Mouse (Mus musculus) ES-E14 (cell line): ENCODE results near the gene Kctd17. TPM values are rescaled to one million over a fixed set of nuclear protein-coding genes. Genes with fewer than 3 reads are reported as not detected.

Source experiments
- DNase-seq: peaks from one replicate; pipeline ENCODE4 v3.0.0-alpha.2; 2013; ENCODE audit warnings: low read depth, low spot score
- H3K27ac ChIP-seq: 2 replicates; pipeline ENCODE4 v1.5.1; 2012; ENCODE audit warnings: low read depth, mild to moderate bottlenecking, low read length, moderate library complexity, mixed read lengths; ENCODE audit not compliant: poor library complexity, insufficient read depth, severe bottlenecking
- H3K36me3 ChIP-seq: 2 replicates; pipeline ENCODE4 v1.6.1; 2012; ENCODE audit warnings: mild to moderate bottlenecking, low read length, moderate library complexity, mixed read lengths; ENCODE audit not compliant: control insufficient read depth, poor library complexity, insufficient read depth, severe bottlenecking
- H3K4me1 ChIP-seq, 2 experiments: fragments of 150-350 bp in 1 of 2; sonication (generic) in 1 of 2; 2 replicates each; pipeline ENCODE4 v1.6.1; 2012; ENCODE audit warnings: low read length in 2 of 2, mild to moderate bottlenecking in 1 of 2, mixed read lengths in 1 of 2; ENCODE audit not compliant: control insufficient read depth in 2 of 2, insufficient read depth in 2 of 2, poor library complexity in 1 of 2
- H3K4me3 ChIP-seq, 2 experiments: fragments of 150-350 bp in 1 of 2; sonication (generic) in 1 of 2; 2 replicates each; pipeline ENCODE4 v1.5.1; 2012; ENCODE audit warnings: low read length in 2 of 2, low read depth in 1 of 2, mild to moderate bottlenecking in 1 of 2, mixed read lengths in 1 of 2; ENCODE audit not compliant: insufficient read depth in 1 of 2, poor library complexity in 1 of 2, severe bottlenecking in 1 of 2
- H3K9ac ChIP-seq: 2 replicates; pipeline ENCODE4 v1.6.1; 2012; ENCODE audit warnings: low read depth, mild to moderate bottlenecking, low read length, mixed read lengths; ENCODE audit not compliant: poor library complexity, insufficient read depth, severe bottlenecking
- H3K9me3 ChIP-seq: fragments of 150-350 bp; sonication (generic); 2 replicates; pipeline ENCODE4 v1.6.1; 2012; ENCODE audit warnings: low read depth, mild to moderate bottlenecking, low read length; ENCODE audit not compliant: control insufficient read depth, insufficient read depth
- CHD2 ChIP-seq: IDR thresholded peaks from 2 replicates; pipeline ENCODE4 v1.6.1; 2014; ENCODE audit warnings: mild to moderate bottlenecking, low read depth, low read length, inconsistent platforms
- HCFC1 ChIP-seq: IDR thresholded peaks from 2 replicates; pipeline ENCODE4 v1.6.1; 2012; ENCODE audit warnings: low read length, inconsistent platforms, borderline replicate concordance; ENCODE audit not compliant: insufficient read depth
- MAFK ChIP-seq: IDR thresholded peaks from 2 replicates; pipeline ENCODE4 v1.6.1; 2014; ENCODE audit warnings: mild to moderate bottlenecking, low read depth, low read length, inconsistent platforms; ENCODE audit not compliant: insufficient read depth
- ZC3H11A ChIP-seq: IDR thresholded peaks from 2 replicates; pipeline ENCODE4 v1.6.1; 2012; ENCODE audit warnings: low read depth, mild to moderate bottlenecking, inconsistent platforms, low read length, borderline replicate concordance
- ZNF384 ChIP-seq: IDR thresholded peaks from 2 replicates; pipeline ENCODE4 v1.6.1; 2012; ENCODE audit warnings: low read depth, low read length, inconsistent platforms
- in situ Hi-C, 2 experiments: fragments of 600-800 bp; cut with MboI; formaldehyde crosslinking; loops; one replicate each; pipeline ENCODE4 v1.15.1; 2025; ENCODE audit warnings: low sequenced_read_pairs in 2 of 2, inconsistent platforms in 1 of 2; ENCODE audit not compliant: unreplicated experiment in 2 of 2
- total RNA-seq: library from RNA; depleted of rRNA; stranded (reverse); fragments of 300-350 nt; gene quantifications from 2 replicates; pipeline ENCODE4 v1.2.3, GENCODE M21; 2012

The Kctd17 gene
- total RNA-seq, 1 experiment, result 24.7 TPM

DNA sequence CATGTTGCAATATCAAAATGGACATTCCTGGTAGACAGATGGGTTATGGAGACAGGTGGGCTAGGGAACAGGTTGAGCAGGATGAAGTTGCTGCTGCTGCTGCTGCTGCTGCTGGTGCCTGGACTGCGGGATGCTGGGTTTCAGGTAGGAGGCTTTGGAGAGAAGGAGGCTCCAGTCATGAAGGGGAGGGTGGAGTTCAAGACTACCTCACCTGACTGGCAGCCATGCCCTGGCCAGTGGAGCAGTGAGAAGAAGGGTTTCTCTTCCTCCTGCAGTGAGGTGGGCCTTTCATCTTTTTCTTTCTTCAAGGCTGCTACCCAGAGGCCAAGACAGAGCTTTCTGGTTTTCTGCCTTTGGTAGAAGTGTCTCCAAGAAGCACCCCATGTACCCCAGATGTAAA lies 48.5 kb downstream of the Kctd17 start:
- Histone ChIP-seq H3K4me1 (no peaks in the 10 kb centered on the region), H3K27ac (no peak overlapping the region), H3K36me3 (no peaks in the 10 kb centered on the region), H3K9ac (no peak overlapping the region), H3K4me3 (no peak overlapping the region), H3K9me3 (no peaks in the 10 kb centered on the region)
- TF ChIP-seq ZC3H11A, result no peak
- TF ChIP-seq ZNF384, result no peak
- DNase-seq, result no peak
- in situ Hi-C loops, result no loop called here

DNA sequence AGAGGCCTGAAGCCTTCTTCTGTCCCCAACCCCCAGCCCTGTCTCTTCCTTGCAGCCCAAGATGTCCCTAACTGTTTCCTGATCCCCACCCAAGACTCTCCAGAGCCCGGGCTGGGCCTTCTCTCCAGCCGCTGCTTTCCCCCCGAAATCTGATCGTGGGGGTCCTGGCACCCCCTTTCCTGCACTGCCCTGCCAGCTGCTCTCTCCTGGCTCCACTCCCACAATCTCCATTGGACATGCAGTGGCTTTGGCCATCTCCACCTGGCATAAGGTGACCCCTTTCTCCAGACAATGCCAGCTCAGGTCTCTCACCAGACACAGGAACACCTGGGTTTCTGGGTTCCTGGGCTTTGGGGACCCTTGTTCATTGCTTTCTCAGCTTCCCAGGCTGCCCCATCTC lies 49.7 kb downstream of the Kctd17 start:
- no peaks in the 10 kb centered on the region for H3K4me1 ChIP-seq
- DNase-seq, result no peak
- in situ Hi-C loops, result no loop called here
- H3K9me3 ChIP-seq, result no peaks in the 10 kb centered on the region
- no peak overlapping the region for H3K27ac ChIP-seq
- H3K4me3 ChIP-seq, result no peak overlapping the region
- H3K36me3 ChIP-seq, result no peaks in the 10 kb centered on the region
- no peak for TF ChIP-seq ZC3H11A
- no peak for TF ChIP-seq HCFC1
- no peak for TF ChIP-seq ZNF384
- no peak for TF ChIP-seq MAFK
- no peak for TF ChIP-seq CHD2
- no peak overlapping the region for H3K9ac ChIP-seq

DNA sequence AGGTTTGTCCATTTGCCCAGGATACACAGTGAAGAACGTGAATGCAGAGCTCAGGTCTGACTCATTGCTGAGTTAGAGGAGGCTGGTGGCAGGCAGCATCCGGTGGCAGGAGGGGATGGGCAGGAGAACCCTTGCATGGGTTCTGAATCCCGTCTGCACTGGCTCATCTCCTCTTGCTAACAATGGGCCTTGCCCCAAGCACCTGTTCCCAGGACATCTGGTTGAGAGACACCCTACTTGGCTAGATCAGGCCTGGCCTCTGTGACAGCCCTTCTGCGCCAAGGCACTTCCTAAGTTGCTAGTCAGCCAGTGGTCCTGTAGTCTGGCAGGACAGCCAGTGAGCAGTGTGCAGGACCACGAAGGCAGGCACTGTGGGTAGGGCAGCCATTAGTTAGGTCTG lies 51.1 kb downstream of the Kctd17 start:
- in situ Hi-C loops, result no loop called here
- DNase-seq, result no peak
- Histone ChIP-seq H3K4me1 (no peaks in the 10 kb centered on the region), H3K4me3 (no peak overlapping the region), H3K9me3 (no peaks in the 10 kb centered on the region), H3K9ac (no peak overlapping the region), H3K36me3 (no peaks in the 10 kb centered on the region), H3K27ac (no peak overlapping the region)
- no peak for TF ChIP-seq ZNF384
- TF ChIP-seq ZC3H11A, result no peak
- TF ChIP-seq HCFC1, result no peak
- no peak for TF ChIP-seq MAFK
- no peak for TF ChIP-seq CHD2

DNA sequence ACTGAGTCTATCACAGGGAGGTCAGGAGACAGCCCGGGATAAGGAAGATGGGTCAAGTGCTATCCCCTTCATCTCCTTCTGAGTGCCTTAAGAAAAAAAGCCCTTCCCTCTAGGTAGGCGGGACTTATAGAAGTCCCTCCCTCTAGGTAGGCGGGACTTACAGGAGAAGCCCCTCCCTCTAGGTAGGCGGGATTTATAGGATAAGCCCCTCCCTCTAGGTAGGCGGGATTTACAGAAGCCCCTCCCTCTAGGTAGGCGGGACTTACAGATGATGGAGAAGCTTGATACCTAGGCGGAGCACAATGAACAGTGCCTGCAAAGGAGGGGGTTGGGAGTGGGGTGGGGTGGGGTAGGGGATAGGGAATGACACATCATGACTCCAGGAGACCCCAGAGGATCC lies 51.7 kb downstream of the Kctd17 start:
- TF ChIP-seq MAFK (no peak), ZC3H11A (no peak), CHD2 (no peak)
- no peak overlapping the region for H3K27ac ChIP-seq
- in situ Hi-C loops, result no loop called here

DNA sequence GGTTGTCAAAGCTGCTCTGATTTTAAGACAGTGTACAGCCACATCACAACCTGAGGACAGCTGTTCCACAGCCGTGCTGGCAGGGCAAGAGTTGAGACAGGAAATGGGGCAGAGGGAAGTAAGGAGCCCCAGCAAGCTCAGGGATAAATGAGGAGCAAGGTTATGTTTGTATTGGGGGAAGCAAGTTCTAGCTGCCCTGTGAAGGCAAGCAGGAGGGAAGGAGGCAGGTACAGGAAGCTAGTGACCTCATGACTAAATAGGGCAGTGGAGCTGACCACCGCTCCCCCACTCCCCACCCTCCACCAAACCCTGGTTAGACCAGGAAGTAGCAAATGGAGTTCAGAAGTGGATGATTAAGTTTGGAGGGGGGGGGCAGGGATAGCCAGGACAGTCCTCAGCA lies 52.6 kb downstream of the Kctd17 start:
- Histone ChIP-seq H3K4me1 (no peaks in the 10 kb centered on the region), H3K36me3 (no peaks in the 10 kb centered on the region), H3K4me3 (no peak overlapping the region), H3K9me3 (no peaks in the 10 kb centered on the region), H3K9ac (no peak overlapping the region), H3K27ac (no peak overlapping the region)
- in situ Hi-C loops, result no loop called here
- no peak for DNase-seq
- TF ChIP-seq HCFC1, result no peak
- no peak for TF ChIP-seq ZC3H11A
- no peak for TF ChIP-seq MAFK
- no peak for TF ChIP-seq ZNF384
- no peak for TF ChIP-seq CHD2

More for the DNA sequence above, 51.7 kb downstream of the Kctd17 start:
- Histone ChIP-seq H3K9ac (no peak overlapping the region), H3K4me1 (no peaks in the 10 kb centered on the region), H3K9me3 (no peaks in the 10 kb centered on the region), H3K4me3 (no peak overlapping the region), H3K36me3 (no peaks in the 10 kb centered on the region)
- peak; percentile 27 for DNase-seq
